Mouse (Mus musculus): Measurements from ENCODE around the gene Nsl1. TPM values are rescaled to one million over a fixed set of nuclear protein-coding genes. Genes with fewer than 3 reads are reported as not detected.

Gene Nsl1
- polyA plus RNA-seq, 1 experiment = 4.4 TPM

DNA sequence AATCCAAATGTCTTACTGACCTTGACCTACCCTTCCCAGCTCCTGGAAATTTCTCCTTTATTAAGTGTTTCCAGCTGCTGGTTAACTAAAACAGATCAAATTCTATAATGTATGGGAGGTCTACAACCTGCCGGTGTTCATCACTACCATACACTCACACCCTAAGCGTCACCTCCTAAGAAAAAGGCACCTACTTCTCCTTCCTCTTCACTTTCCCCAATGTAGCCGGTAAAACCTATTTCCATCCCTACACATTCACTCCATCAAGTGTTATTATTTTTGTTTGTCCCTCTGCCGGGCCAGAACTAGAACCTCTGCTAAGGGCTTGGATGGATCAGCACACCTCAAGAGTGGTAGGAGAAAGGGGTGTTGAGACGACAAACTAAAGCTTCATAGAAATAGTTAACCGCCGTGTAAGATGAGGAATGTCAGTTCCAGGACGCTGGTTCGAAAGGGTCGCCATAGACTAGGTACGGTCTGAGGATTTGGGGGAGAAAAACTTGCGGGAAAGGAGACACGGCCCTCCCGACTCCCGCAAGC is 501 bp upstream of the Nsl1 start:
- Histone ChIP-seq H3K27me3 (ENCODE audit: control insufficient read depth, insufficient read depth, insufficient read length) (no peaks in the 10 kb centered on the region), H3K4me2 (ENCODE audit: low read depth) (peak overlapping the region; percentile 88), H3ac (ENCODE audit: control insufficient read depth, insufficient read length) (peak overlapping the region; percentile 21), H3K36me3 (ENCODE audit: control insufficient read depth, insufficient read depth) (no peaks in the 10 kb centered on the region), H3K79me2 (ENCODE audit: control insufficient read depth, insufficient read depth) (peaks cover 28% of the 10 kb centered on the region), H3K4me3 (peak overlapping the region; percentile 75)
- TF ChIP-seq POLR2A (IDR thresholded peaks at IDR 0.05; ENCODE audit: insufficient read length, low read depth) = no peak
- TF ChIP-seq POLR2AphosphoS2 (IDR thresholded peaks at IDR 0.05; ENCODE audit: insufficient read length, low read depth) = no peak
- TF ChIP-seq USF1 (IDR thresholded peaks at IDR 0.05; ENCODE audit: low read depth) = no peak
- TF ChIP-seq REST (IDR thresholded peaks at IDR 0.05; ENCODE audit: insufficient read depth, insufficient read length) = no peak
- no peak for TF ChIP-seq E2F4 (IDR thresholded peaks at IDR 0.05; ENCODE audit: insufficient read depth)
- no peak for TF ChIP-seq MAX (IDR thresholded peaks at IDR 0.05; ENCODE audit: low read depth)
- TF ChIP-seq TCF12 (IDR thresholded peaks at IDR 0.05; ENCODE audit: insufficient read depth, poor library complexity, severe bottlenecking) = no peak
- no peak for TF ChIP-seq MYOD1 (IDR thresholded peaks at IDR 0.05; ENCODE audit: control insufficient read depth in 1 of 3, insufficient read length in 2 of 3, low read depth in 2 of 3)
- no peak for TF ChIP-seq MYOG (IDR thresholded peaks at IDR 0.05; ENCODE audit: control insufficient read depth in 1 of 3, insufficient read depth in 1 of 3, insufficient read length in 2 of 3, low read depth in 2 of 3)
- no peak for TF ChIP-seq SRF (IDR thresholded peaks at IDR 0.05; ENCODE audit: control insufficient read depth, insufficient read length, low read depth)
- no peak for TF ChIP-seq TCF3 (IDR thresholded peaks at IDR 0.05; ENCODE audit: insufficient read length, low read depth)
- no peak for TF ChIP-seq CEBPB (IDR thresholded peaks at IDR 0.05; ENCODE audit: insufficient read depth, poor library complexity, severe bottlenecking)

- Histone ChIP-seq H3K4me3 (peak overlapping the region; percentile 75), H3K36me3 (ENCODE audit: control insufficient read depth, insufficient read depth) (no peaks in the 10 kb centered on the region), H3ac (ENCODE audit: control insufficient read depth, insufficient read length) (peak overlapping the region; percentile 21), H3K79me2 (ENCODE audit: control insufficient read depth, insufficient read depth) (peaks cover 28% of the 10 kb centered on the region), H3K4me2 (ENCODE audit: low read depth) (peak overlapping the region; percentile 69), H3K27me3 (ENCODE audit: control insufficient read depth, insufficient read depth, insufficient read length) (no peaks in the 10 kb centered on the region)
- TF ChIP-seq MYOG (IDR thresholded peaks at IDR 0.05; ENCODE audit: control insufficient read depth in 1 of 3, insufficient read depth in 1 of 3, insufficient read length in 2 of 3, low read depth in 2 of 3) (no peak), USF1 (IDR thresholded peaks at IDR 0.05; ENCODE audit: low read depth) (no peak), POLR2AphosphoS2 (IDR thresholded peaks at IDR 0.05; ENCODE audit: insufficient read length, low read depth) (no peak), TCF3 (IDR thresholded peaks at IDR 0.05; ENCODE audit: insufficient read length, low read depth) (no peak), POLR2A (IDR thresholded peaks at IDR 0.05; ENCODE audit: insufficient read length, low read depth) (no peak), REST (IDR thresholded peaks at IDR 0.05; ENCODE audit: insufficient read depth, insufficient read length) (no peak), SRF (IDR thresholded peaks at IDR 0.05; ENCODE audit: control insufficient read depth, insufficient read length, low read depth) (no peak), MAX (IDR thresholded peaks at IDR 0.05; ENCODE audit: low read depth) (no peak), E2F4 (IDR thresholded peaks at IDR 0.05; ENCODE audit: insufficient read depth) (no peak), CEBPB (IDR thresholded peaks at IDR 0.05; ENCODE audit: insufficient read depth, poor library complexity, severe bottlenecking) (no peak), TCF12 (IDR thresholded peaks at IDR 0.05; ENCODE audit: insufficient read depth, poor library complexity, severe bottlenecking) (no peak), MYOD1 (IDR thresholded peaks at IDR 0.05; ENCODE audit: control insufficient read depth in 1 of 3, insufficient read length in 2 of 3, low read depth in 2 of 3) (no peak)
These were observed 888 bp downstream of the Nsl1 start for GRCm38 (mm10) chr1:191063700-191064099.

GRCm38 (mm10) chr1:191064535-191064934 is 1.7 kb downstream of the Nsl1 start:
- peaks cover 28% of the 10 kb centered on the region for H3K79me2 ChIP-seq (ENCODE audit: control insufficient read depth, insufficient read depth)
- H3K36me3 ChIP-seq (ENCODE audit: control insufficient read depth, insufficient read depth) = peaks cover 3% of the 10 kb centered on the region
- H3K27me3 ChIP-seq (ENCODE audit: control insufficient read depth, insufficient read depth, insufficient read length) = no peaks in the 10 kb centered on the region
- no peak for TF ChIP-seq MAX (IDR thresholded peaks at IDR 0.05; ENCODE audit: low read depth)
- no peak for TF ChIP-seq TCF12 (IDR thresholded peaks at IDR 0.05; ENCODE audit: insufficient read depth, poor library complexity, severe bottlenecking)
- TF ChIP-seq REST (IDR thresholded peaks at IDR 0.05; ENCODE audit: insufficient read depth, insufficient read length) = no peak
- no peak for TF ChIP-seq CEBPB (IDR thresholded peaks at IDR 0.05; ENCODE audit: insufficient read depth, poor library complexity, severe bottlenecking)
- TF ChIP-seq TCF3 (IDR thresholded peaks at IDR 0.05; ENCODE audit: insufficient read length, low read depth) = no peak
- no peak for TF ChIP-seq MYOG (IDR thresholded peaks at IDR 0.05; ENCODE audit: control insufficient read depth in 1 of 3, insufficient read depth in 1 of 3, insufficient read length in 2 of 3, low read depth in 2 of 3)
- TF ChIP-seq POLR2A (IDR thresholded peaks at IDR 0.05; ENCODE audit: insufficient read length, low read depth) = no peak
- TF ChIP-seq USF1 (IDR thresholded peaks at IDR 0.05; ENCODE audit: low read depth) = no peak
- no peak for TF ChIP-seq E2F4 (IDR thresholded peaks at IDR 0.05; ENCODE audit: insufficient read depth)
- TF ChIP-seq MYOD1 (IDR thresholded peaks at IDR 0.05; ENCODE audit: control insufficient read depth in 1 of 3, insufficient read length in 2 of 3, low read depth in 2 of 3) = no peak
- no peak for TF ChIP-seq SRF (IDR thresholded peaks at IDR 0.05; ENCODE audit: control insufficient read depth, insufficient read length, low read depth)
- no peak for TF ChIP-seq POLR2AphosphoS2 (IDR thresholded peaks at IDR 0.05; ENCODE audit: insufficient read length, low read depth)
- H3K4me3 ChIP-seq = no peak overlapping the region
- no peak overlapping the region for H3K4me2 ChIP-seq (ENCODE audit: low read depth)
- H3ac ChIP-seq (ENCODE audit: control insufficient read depth, insufficient read length) = no peak overlapping the region

GRCm38 (mm10) chr1:191065188-191065587 is 2.4 kb downstream of the Nsl1 start:
- H3K79me2 ChIP-seq (ENCODE audit: control insufficient read depth, insufficient read depth) = peaks cover 30% of the 10 kb centered on the region
- no peaks in the 10 kb centered on the region for H3K27me3 ChIP-seq (ENCODE audit: control insufficient read depth, insufficient read depth, insufficient read length)
- TF ChIP-seq TCF3 (IDR thresholded peaks at IDR 0.05; ENCODE audit: insufficient read length, low read depth) = no peak
- TF ChIP-seq CEBPB (IDR thresholded peaks at IDR 0.05; ENCODE audit: insufficient read depth, poor library complexity, severe bottlenecking) = no peak
- no peak for TF ChIP-seq MYOD1 (IDR thresholded peaks at IDR 0.05; ENCODE audit: control insufficient read depth in 1 of 3, insufficient read length in 2 of 3, low read depth in 2 of 3)
- no peak for TF ChIP-seq MAX (IDR thresholded peaks at IDR 0.05; ENCODE audit: low read depth)
- no peak for TF ChIP-seq SRF (IDR thresholded peaks at IDR 0.05; ENCODE audit: control insufficient read depth, insufficient read length, low read depth)
- no peak for TF ChIP-seq MYOG (IDR thresholded peaks at IDR 0.05; ENCODE audit: control insufficient read depth in 1 of 3, insufficient read depth in 1 of 3, insufficient read length in 2 of 3, low read depth in 2 of 3)
- TF ChIP-seq TCF12 (IDR thresholded peaks at IDR 0.05; ENCODE audit: insufficient read depth, poor library complexity, severe bottlenecking) = no peak
- TF ChIP-seq POLR2A (IDR thresholded peaks at IDR 0.05; ENCODE audit: insufficient read length, low read depth) = no peak
- no peak for TF ChIP-seq REST (IDR thresholded peaks at IDR 0.05; ENCODE audit: insufficient read depth, insufficient read length)
- no peak for TF ChIP-seq E2F4 (IDR thresholded peaks at IDR 0.05; ENCODE audit: insufficient read depth)
- TF ChIP-seq USF1 (IDR thresholded peaks at IDR 0.05; ENCODE audit: low read depth) = no peak
- TF ChIP-seq POLR2AphosphoS2 (IDR thresholded peaks at IDR 0.05; ENCODE audit: insufficient read length, low read depth) = no peak
- peaks cover 10% of the 10 kb centered on the region for H3K36me3 ChIP-seq (ENCODE audit: control insufficient read depth, insufficient read depth)
- no peak overlapping the region for H3K4me2 ChIP-seq (ENCODE audit: low read depth)
- no peak overlapping the region for H3K4me3 ChIP-seq
- H3ac ChIP-seq (ENCODE audit: control insufficient read depth, insufficient read length) = no peak overlapping the region

Measured in myocyte (in vitro differentiated cells).